Mouse (Mus musculus) heart, embryonic 10.5 days (tissue): ENCODE results near the gene H2-Oa. TPM values are rescaled to one million over a fixed set of nuclear protein-coding genes. Genes with fewer than 3 reads are reported as not detected.

Experiments used
- DNase-seq: peaks from one replicate; pipeline ENCODE4 v3.0.0-alpha.2; 2017; ENCODE audit warnings: low spot score
- H3K27ac ChIP-seq: fragments of 300-500 bp; sonication (generic); 2 replicates; pipeline ENCODE4 v1.5.1; 2016; ENCODE audit warnings: mild to moderate bottlenecking
- H3K27me3 ChIP-seq: fragments of 300-500 bp; sonication (generic); 2 replicates; pipeline ENCODE4 v1.6.1; 2016; ENCODE audit warnings: mild to moderate bottlenecking; ENCODE audit not compliant: poor library complexity, insufficient read depth, severe bottlenecking
- H3K36me3 ChIP-seq: fragments of 300-500 bp; sonication (generic); 2 replicates; pipeline ENCODE4 v1.6.1; 2016; ENCODE audit warnings: mild to moderate bottlenecking, moderate library complexity
- H3K4me1 ChIP-seq: fragments of 300-500 bp; sonication (generic); 2 replicates; pipeline ENCODE4 v1.6.1; 2016; ENCODE audit warnings: mild to moderate bottlenecking
- H3K4me3 ChIP-seq: fragments of 300-500 bp; sonication (generic); 2 replicates; pipeline ENCODE4 v1.5.1; 2016; ENCODE audit warnings: mild to moderate bottlenecking, moderate library complexity
- H3K9me3 ChIP-seq: fragments of 300-500 bp; sonication (generic); 2 replicates; pipeline ENCODE4 v1.6.1; 2016; ENCODE audit warnings: mild to moderate bottlenecking, moderate library complexity
- WGBS: fragments of 180-500 bp; shearing (Covaris S2); methylation state at CpG from one replicate; pipeline ENCODE4 v1.1.7; 2016; 5-methylcytosine and 5-hydroxymethylcytosine counted together
- polyA plus RNA-seq: library from polyadenylated mRNA; unstranded; fragments of >200 nt; fragmentation: Nextera tagmentation; extraction: Ambion mirVana; gene quantifications from 2 replicates; pipeline ENCODE4 v1.2.1, GENCODE M21; 2016

Gene H2-Oa
- polyA plus RNA-seq, 1 experiment from 2014 or later, result 0.84 TPM

DNA sequence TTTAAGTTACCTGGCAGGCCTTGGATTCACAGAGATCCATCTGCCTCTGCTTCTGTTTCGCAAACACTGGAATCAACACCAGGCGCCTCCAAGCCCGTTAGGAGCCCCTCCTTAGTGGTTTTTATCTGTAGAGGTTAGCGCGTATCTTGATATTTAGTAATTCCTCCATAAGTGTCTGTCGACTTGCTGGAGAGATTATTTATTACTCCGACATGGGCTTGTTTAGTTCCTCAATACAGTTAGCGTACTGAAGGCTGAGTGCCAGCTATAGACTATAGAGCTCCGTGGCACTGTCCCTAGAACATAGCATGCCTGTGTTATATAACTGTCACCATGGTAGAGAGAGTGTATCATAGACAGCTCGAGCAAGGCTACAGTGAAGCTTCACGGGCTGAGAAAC, 4.0 kb upstream of the H2-Oa start:
- Histone ChIP-seq H3K36me3 (no peaks in the 10 kb centered on the region), H3K4me3 (no peak overlapping the region), H3K4me1 (peaks cover 12% of the 10 kb centered on the region), H3K27ac (no peak overlapping the region), H3K9me3 (no peaks in the 10 kb centered on the region), H3K27me3 (peaks cover 14% of the 10 kb centered on the region)
- no peak for DNase-seq
- WGBS, result 73% methylated on average over 11 of the region's 11 CpGs

DNA sequence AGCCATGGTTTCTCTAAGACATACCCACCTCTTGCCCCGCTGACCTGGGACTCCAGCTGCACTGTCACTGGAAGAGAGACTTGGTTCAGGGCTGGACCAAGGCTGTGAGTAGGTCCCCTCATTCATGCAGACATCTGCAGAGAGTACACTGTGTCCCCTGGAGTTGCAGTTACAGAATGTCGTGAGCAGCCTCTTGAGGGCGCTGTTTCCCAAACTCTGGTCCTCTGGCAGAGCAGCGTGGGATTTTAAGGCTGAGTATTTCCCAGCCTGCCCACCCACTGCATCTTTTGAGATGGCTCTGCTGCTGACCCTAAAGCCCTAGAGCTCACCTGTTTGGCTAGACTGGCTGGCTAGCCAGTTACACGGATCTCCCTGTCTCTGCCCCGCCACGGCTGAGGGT, 1.2 kb upstream of the H2-Oa start:
- Histone ChIP-seq H3K36me3 (no peaks in the 10 kb centered on the region), H3K27me3 (no peaks in the 10 kb centered on the region; the same call in 1 of the 2 replicates), H3K27ac (no peak overlapping the region), H3K4me1 (peaks cover 24% of the 10 kb centered on the region), H3K4me3 (no peak overlapping the region), H3K9me3 (no peaks in the 10 kb centered on the region)
- DNase-seq, result no peak
- WGBS, result 52% methylated on average over 7 of the region's 7 CpGs

DNA sequence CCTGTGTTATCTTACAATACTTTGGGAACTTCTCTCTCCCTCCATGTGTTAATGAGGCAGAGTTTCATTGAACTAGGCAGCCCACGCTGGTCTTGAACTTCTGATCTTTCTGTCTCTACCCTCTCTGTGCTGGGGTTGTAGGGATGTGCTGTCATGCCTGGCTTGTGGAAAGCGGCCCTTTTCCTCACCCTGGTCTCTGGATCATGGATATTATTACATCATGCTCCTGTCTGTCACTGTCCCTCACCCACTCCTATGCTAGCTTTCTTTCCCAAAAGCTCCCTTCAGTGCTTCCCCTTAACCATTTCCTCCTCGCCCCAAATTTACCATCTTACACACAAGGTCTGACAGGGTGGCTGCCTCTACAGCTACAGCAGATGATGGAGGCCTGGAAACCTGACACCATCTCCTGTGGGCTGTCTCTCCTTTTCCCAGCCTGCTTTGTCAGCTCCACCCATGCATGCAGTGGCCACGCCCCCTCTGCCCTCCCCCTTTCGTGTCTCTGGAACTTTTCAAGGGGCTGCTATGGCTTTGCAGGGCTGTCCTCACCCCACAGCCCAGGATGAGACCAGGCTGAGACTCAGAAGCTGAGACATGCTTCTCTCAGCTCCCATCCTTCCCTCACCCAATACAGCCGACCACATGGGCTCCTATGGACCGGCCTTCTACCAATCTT, 1.2 kb downstream of the H2-Oa start:
- Histone ChIP-seq H3K27ac (0 out of 2 replicates have a peak overlapping the region, but pooled peaks have one; percentile 17), H3K4me3 (peak overlapping the region; percentile 25; the same call in 1 of the 2 replicates)
- 26% methylated on average over 7 of the region's 7 CpGs for WGBS

DNA sequence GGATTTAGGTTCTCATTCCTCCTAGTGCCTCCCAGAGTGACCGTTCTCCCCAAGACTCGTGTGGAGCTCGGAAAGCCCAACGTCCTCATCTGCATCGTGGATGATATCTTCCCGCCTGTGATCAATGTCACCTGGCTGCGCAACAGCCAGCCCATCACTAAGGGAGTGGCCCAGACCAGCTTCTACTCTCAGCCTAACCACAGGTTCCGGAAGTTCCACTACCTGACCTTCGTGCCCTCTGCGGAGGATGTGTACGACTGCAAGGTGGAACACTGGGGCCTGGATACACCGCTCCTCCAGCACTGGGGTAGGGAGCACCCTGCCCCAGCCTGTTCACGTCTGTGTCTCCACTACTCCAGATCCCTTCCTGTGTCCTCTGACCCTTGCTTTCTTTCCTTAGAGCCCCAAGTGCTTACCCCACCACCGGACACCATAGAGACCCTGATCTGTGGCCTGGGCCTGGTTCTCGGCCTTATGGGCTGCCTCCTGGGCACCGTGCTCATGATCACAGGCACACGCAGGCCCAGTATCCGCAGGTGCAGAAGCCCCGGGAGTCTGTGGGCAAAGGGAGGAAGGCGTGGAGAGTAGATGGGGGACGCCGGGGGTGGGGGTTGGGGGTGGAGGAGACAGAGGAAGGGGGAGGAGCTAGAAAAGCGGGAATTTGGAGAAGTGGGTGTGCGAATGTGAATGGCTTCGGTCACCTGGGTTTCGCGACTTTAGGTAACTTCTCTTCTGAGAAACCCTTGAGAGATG, 2.3 kb downstream of the H2-Oa start:
- 78% methylated on average over 27 of the region's 27 CpGs for WGBS
- Histone ChIP-seq H3K4me1 (peaks cover 24% of the 10 kb centered on the region), H3K4me3 (no peak overlapping the region), H3K9me3 (no peaks in the 10 kb centered on the region), H3K27ac (no peak overlapping the region), H3K27me3 (no peaks in the 10 kb centered on the region; the same call in 1 of the 2 replicates), H3K36me3 (no peaks in the 10 kb centered on the region)
- DNase-seq, result no peak

More for the DNA sequence above, 1.2 kb downstream of the H2-Oa start:
- peak; percentile 94 for DNase-seq
- no peaks in the 10 kb centered on the region for H3K36me3 ChIP-seq
- H3K4me1 ChIP-seq, result peaks cover 24% of the 10 kb centered on the region
- H3K9me3 ChIP-seq, result no peaks in the 10 kb centered on the region
- no peaks in the 10 kb centered on the region; the same call in 1 of the 2 replicates for H3K27me3 ChIP-seq

DNA sequence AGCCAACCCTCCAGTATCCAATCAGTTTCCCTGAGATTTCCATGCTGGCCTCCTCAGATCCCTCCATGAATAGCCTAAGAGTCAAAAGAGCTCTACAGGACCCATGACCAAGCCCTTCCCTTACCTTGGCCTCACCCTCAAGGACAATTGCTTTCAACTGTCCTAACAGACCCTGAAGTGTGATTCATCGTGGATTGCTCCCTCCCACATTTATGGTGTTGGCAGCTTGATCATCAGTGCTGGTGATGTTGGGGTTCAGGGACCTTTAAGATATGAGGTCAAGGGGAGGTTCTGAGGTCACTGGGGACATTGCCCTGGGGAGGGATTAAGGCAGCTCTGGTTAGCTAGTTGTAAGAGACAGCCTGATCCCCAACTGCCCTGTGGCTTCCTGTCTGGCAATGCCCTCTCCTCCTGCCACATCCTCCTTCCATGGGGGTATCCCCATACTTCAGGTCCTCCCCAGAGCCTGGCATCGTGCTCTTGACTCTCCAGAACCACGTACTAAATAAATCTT, 4.4 kb downstream of the H2-Oa start:
- H3K4me1 ChIP-seq, result peaks cover 28% of the 10 kb centered on the region
- peaks cover 15% of the 10 kb centered on the region for H3K27me3 ChIP-seq
- no peak for DNase-seq
- 73% methylated on average over 3 of the region's 3 CpGs for WGBS
- H3K4me3 ChIP-seq, result no peak overlapping the region
- H3K36me3 ChIP-seq, result no peaks in the 10 kb centered on the region
- no peak overlapping the region for H3K27ac ChIP-seq
- H3K9me3 ChIP-seq, result no peaks in the 10 kb centered on the region

DNA sequence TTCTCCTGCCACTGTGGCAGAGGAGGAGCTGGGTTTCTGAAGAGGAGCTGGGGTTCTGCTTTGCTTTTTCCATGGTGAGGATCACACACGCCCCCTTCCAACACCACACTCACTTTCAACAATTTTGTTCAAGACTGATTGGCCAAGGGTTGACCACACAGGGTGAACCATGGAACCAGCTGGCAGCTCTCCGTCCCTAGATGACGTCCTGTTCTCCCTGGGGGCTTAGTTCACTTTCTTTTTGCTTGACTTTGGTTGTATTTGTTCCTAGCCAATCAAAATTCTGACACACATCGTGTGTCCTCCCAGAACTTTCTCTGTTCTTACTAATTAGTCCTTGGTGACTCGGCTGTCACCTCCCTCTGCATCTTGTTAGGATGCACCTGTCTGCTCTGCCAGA, 5.1 kb downstream of the H2-Oa start:
- DNase-seq, result no peak
- WGBS, result 65% methylated on average over 5 of the region's 5 CpGs
- no peaks in the 10 kb centered on the region for H3K9me3 ChIP-seq
- H3K4me3 ChIP-seq, result no peak overlapping the region
- no peak overlapping the region for H3K27ac ChIP-seq
- peaks cover 15% of the 10 kb centered on the region for H3K27me3 ChIP-seq
- H3K4me1 ChIP-seq, result peaks cover 26% of the 10 kb centered on the region
- no peaks in the 10 kb centered on the region for H3K36me3 ChIP-seq

DNA sequence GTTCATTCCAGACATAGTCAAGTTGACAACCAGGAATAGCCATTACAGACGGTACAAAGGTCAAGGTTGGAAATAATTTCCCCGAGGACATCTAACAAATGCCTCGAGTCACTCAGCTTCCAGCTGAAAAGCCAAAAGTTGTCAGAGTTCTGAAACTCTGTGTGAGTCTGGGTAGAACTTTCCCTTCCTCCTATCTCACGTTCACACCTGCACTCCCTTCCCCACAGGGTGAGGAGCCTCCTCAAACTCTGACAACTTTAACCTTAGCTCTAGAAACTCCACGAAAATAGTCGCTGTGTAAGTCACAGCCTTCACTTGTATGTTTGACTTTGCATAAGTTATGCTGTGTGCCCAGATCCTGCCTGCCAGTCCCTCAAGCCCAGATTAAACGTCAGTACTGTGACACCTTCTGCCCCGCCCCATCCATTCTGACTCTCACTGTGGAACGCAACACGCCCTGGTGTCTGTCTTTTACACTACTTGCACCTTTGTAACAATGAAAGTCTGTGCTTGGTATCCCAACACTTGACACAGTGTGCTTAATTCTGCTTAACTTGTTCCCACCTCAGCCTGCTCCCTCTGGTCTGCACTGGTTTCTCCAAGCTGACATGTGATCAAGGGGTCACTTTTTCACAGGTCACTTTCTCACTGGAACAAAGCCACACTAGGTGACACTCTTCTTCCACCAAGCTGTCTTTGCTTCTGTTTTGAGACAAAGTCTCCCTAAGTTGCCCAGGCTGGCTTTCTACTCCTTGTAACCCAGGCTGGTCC, 6.8 kb downstream of the H2-Oa start:
- Histone ChIP-seq H3K27ac (no peak overlapping the region), H3K4me3 (no peak overlapping the region), H3K36me3 (no peaks in the 10 kb centered on the region), H3K27me3 (peaks cover 15% of the 10 kb centered on the region), H3K9me3 (no peaks in the 10 kb centered on the region), H3K4me1 (peaks cover 11% of the 10 kb centered on the region)
- DNase-seq, result no peak
- 54% methylated on average over 10 of the region's 10 CpGs for WGBS

DNA sequence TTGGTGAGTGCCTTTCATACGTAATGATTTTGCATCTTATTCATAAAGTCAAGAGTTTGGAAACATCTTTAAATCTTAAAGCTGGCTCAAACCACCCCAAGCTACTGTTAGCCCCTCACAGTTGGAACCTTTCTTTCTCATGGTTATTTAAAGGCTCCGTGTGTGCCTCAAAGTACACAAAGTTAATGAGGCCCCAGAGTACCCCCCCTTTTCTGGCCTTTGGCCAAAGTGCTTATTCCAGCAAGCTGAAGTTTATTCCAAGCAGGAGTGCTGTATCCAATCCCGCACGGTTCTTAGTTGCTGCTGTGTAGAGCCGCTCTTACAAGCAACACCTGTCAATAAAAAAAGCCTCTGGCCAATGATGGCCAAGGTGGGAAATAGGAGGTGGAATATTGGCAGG, 7.4 kb downstream of the H2-Oa start:
- Histone ChIP-seq H3K4me1 (peaks cover 7% of the 10 kb centered on the region; the same call in 1 of the 2 replicates), H3K9me3 (no peaks in the 10 kb centered on the region), H3K27me3 (peaks cover 15% of the 10 kb centered on the region), H3K36me3 (no peaks in the 10 kb centered on the region), H3K4me3 (no peak overlapping the region), H3K27ac (no peak overlapping the region)
- no peak for DNase-seq
- 72% methylated on average over 5 of the region's 5 CpGs for WGBS

DNA sequence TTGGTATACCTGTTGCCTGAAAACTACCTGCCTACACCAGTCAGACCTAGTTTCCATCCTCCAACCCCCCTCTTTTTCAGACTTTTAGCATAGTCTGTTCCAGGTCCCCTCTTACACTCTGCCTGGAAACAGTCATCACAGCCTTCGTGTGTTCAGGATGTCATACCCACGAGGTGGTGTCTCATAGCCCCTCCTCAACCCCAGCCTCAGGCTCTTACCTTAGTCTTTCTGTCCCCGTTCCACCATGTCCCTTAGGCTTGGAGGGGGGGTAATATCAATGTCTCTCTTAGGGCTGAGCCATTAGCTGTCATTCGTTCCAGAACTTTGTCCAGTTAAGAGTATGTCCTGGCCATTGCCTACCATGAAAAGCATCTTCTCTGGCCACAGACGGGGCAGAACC, 9.0 kb downstream of the H2-Oa start:
- Histone ChIP-seq H3K27ac (no peak overlapping the region), H3K4me3 (no peak overlapping the region), H3K9me3 (no peaks in the 10 kb centered on the region), H3K36me3 (no peaks in the 10 kb centered on the region), H3K27me3 (peaks cover 15% of the 10 kb centered on the region), H3K4me1 (peaks cover 7% of the 10 kb centered on the region; the same call in 1 of the 2 replicates)
- no peak for DNase-seq
- 24% methylated on average over 5 of the region's 5 CpGs for WGBS

DNA sequence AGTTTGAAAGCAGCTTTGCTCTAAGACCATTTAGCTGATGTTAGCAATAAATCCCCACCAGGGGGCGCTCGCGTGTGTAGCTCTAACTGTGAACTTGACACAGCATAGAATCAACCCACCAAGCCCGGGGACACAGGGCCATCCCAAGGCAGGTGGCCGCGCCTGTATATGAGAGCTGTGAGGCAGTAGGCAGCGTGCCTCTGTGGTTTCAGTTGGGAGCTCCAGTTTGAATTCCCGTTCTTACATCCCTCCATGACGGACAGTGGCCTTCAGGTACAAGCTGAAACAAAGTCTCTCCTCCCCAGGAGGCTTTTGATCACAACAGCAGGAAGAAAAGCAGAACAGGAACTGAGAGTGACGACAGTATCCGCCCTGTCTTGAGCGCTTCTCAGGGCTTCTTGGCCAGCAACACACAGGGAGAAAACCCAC, 9.5 kb downstream of the H2-Oa start:
- Histone ChIP-seq H3K27me3 (peaks cover 15% of the 10 kb centered on the region), H3K4me1 (peaks cover 7% of the 10 kb centered on the region; the same call in 1 of the 2 replicates), H3K9me3 (no peaks in the 10 kb centered on the region), H3K36me3 (no peaks in the 10 kb centered on the region), H3K27ac (no peak overlapping the region), H3K4me3 (peak overlapping the region; percentile 34; the same call in 1 of the 2 replicates)
- 6% methylated on average over 12 of the region's 12 CpGs for WGBS
- DNase-seq, result peak; percentile 95

DNA sequence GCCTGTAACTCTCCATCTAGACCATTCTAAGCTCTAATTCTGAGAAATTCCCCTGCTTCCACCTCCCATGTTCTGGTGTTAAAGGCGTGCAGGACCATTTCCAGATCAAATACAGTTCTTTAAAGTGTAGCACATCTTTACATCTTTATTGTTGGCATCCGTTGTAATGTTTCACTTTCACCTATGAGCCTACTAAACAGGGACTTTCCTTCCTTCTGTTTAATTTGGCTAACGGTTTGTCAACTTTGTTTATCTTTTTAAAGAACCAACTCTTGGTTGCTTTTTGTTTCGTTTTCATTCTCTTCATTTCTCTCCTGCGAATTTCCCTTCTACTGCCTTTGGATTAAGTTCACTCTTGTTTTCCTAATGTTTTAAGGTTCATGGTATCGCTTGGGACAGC, 10.7 kb downstream of the H2-Oa start:
- DNase-seq, result no peak
- no peak overlapping the region for H3K27ac ChIP-seq
- no peak overlapping the region for H3K4me3 ChIP-seq
- WGBS, result 77% methylated on average over 6 of the region's 6 CpGs
- H3K9me3 ChIP-seq, result no peaks in the 10 kb centered on the region
- H3K4me1 ChIP-seq, result peaks cover 7% of the 10 kb centered on the region; the same call in 1 of the 2 replicates
- H3K27me3 ChIP-seq, result peaks cover 15% of the 10 kb centered on the region
- H3K36me3 ChIP-seq, result no peaks in the 10 kb centered on the region; the same call in 1 of the 2 replicates

DNA sequence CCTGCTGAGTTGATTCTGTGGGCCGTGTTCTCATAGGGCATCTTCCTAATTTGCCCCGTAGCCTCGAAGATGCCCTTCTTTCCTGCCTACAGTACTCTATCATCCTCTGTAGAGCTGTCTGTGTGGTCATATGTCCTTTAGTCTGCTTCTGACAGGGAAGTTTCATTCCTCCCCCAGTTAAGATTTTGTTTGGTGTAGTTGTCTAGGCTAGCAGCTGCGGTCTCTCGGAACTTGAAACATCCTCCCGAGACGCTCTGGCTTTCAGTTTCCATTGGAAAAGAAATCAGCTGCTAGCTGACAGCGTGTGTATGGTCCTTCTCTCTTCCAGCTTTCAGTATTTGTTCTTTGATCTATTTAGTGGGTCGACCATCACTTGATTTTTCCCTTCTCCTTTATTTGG, 12.7 kb downstream of the H2-Oa start:
- peaks cover 10% of the 10 kb centered on the region; the same call in 1 of the 2 replicates for H3K36me3 ChIP-seq
- H3K9me3 ChIP-seq, result no peaks in the 10 kb centered on the region
- peaks cover 15% of the 10 kb centered on the region for H3K27me3 ChIP-seq
- 83% methylated on average over 9 of the region's 9 CpGs for WGBS
- H3K4me3 ChIP-seq, result no peak overlapping the region
- no peak for DNase-seq
- H3K27ac ChIP-seq, result no peak overlapping the region
- H3K4me1 ChIP-seq, result 0 out of 2 replicates have a peak, but pooled peaks cover 7% of the 10 kb centered on the region
